Mouse (Mus musculus) spleen, adult 2 months (tissue): ENCODE measurements around the gene Hnrnpul1. TPM values are rescaled to one million over a fixed set of nuclear protein-coding genes. Genes with fewer than 3 reads are reported as not detected.

Experiments used
- DNase-seq, 2 experiments: peaks; one replicate each; pipeline versions ENCODE4 v3.0.0 to v3.0.0-alpha.2; 2012 to 2021; ENCODE audit warnings: low spot score in 2 of 2, low read depth in 1 of 2
- H3K27ac ChIP-seq: fragments of 200-500 bp; 2 replicates; pipeline ENCODE4 v1.5.1; 2012; ENCODE audit warnings: low read length, inconsistent platforms; ENCODE audit not compliant: insufficient read depth
- H3K27me3 ChIP-seq: fragments of 200-500 bp; 2 replicates; pipeline ENCODE4 v1.6.1; 2012; ENCODE audit warnings: mild to moderate bottlenecking, moderate library complexity, low read length, inconsistent platforms; ENCODE audit not compliant: control insufficient read depth, insufficient read depth
- H3K36me3 ChIP-seq: fragments of 200-500 bp; 2 replicates; pipeline ENCODE4 v1.6.1; 2012; ENCODE audit warnings: mild to moderate bottlenecking, low read length, inconsistent platforms; ENCODE audit not compliant: control insufficient read depth, insufficient read depth
- H3K4me1 ChIP-seq: fragments of 200-500 bp; 2 replicates; pipeline ENCODE4 v1.6.1; 2011; ENCODE audit warnings: inconsistent platforms; ENCODE audit not compliant: control insufficient read depth, insufficient read depth, insufficient read length
- H3K4me3 ChIP-seq: fragments of 200-500 bp; 2 replicates; pipeline ENCODE4 v1.5.1; 2011; ENCODE audit warnings: mild to moderate bottlenecking, inconsistent platforms; ENCODE audit not compliant: insufficient read depth, insufficient read length; ENCODE audit errors: extremely low read depth
- CTCF ChIP-seq: fragments of 200-500 bp; IDR thresholded peaks from 2 replicates; pipeline ENCODE4 v1.5.1; 2011; ENCODE audit warnings: mild to moderate bottlenecking, inconsistent platforms; ENCODE audit not compliant: insufficient read depth, insufficient read length, insufficient replicate concordance; ENCODE audit errors: extremely low read depth
- POLR2A ChIP-seq: fragments of 200-500 bp; IDR thresholded peaks from 2 replicates; pipeline ENCODE4 v1.6.1; 2011; ENCODE audit warnings: low read depth, low read length, inconsistent platforms
- WGBS: fragments of 180-500 bp; shearing (Covaris S2); methylation state at CpG from one replicate; pipeline ENCODE4 v1.1.7; 2018; 5-methylcytosine and 5-hydroxymethylcytosine counted together
- polyA plus RNA-seq: library from polyadenylated mRNA; depleted of rRNA; stranded (reverse); fragments of >200 nt; gene quantifications from 2 replicates; pipeline ENCODE4 v1.2.3, GENCODE M21; 2012

The Hnrnpul1 gene
- polyA plus RNA-seq, 1 experiment, result 49.6 TPM

DNA sequence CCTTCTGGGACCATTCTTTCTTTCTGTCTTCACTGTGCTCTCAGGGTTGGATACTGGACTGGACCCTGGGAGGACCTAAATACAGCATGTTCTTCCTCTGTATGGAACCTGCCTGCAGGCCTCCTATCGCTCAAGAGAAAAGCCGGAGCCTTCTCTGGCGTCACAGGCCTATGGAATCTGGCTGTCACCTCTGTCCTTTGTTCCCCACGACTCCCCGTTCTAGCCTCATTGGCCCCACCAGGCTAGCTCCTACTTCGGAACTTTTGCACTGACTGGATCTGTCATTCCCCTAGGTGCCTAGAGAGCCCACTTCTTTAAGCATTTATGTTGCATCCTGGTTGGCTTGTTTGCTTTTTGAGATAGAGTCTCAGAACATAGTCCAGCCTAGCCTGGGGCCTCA, 69.9 kb downstream of the Hnrnpul1 start:
- TF ChIP-seq CTCF (no peak), POLR2A (no peak)
- DNase-seq, result no peak
- Histone ChIP-seq H3K36me3 (no peaks in the 10 kb centered on the region), H3K4me1 (peaks cover 46% of the 10 kb centered on the region), H3K4me3 (no peak overlapping the region), H3K27me3 (no peaks in the 10 kb centered on the region), H3K27ac (peak overlapping the region; percentile 93)
- WGBS, result 93% methylated on average over 6 of the region's 6 CpGs

DNA sequence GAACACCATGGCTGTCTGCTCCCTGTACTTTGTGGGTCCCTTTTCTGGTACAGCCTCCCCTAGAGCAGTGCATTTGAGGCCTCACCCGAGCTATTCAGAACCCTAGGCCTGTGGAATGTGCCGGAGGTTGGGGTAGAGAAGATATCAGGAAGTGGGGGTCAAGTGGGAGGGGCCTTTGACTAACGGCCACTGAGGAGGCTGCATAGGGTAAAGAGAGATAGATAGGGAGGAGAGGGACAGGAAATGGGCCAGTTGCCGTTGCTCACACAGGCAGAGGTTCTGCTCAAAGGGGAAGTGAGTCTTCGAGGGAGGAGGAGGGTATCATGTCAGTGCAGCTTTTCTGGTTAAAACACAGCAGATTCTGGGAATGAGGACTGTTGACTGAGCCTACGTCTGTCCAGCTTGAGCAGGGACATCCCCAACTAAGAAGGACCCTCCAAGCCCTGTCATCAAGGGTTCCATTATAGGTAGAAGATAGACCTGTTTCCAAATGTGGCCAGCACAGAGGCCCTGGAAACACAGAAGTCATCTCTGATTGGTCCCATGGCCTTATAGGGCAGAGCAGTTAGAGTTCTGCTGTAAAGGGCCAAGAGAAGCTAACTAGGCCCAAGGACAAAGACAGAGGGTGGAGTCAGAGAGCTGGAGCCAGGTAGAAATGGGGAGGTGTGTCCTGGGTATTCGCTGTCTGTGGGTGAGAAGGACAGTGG, 70.9 kb downstream of the Hnrnpul1 start:
- peak; percentile 61 to 83 for DNase-seq
- TF ChIP-seq CTCF (no peak), POLR2A (peak; percentile 91)
- Histone ChIP-seq H3K4me3 (no peak overlapping the region), H3K36me3 (no peaks in the 10 kb centered on the region), H3K27ac (peak overlapping the region; percentile 93), H3K4me1 (peaks cover 43% of the 10 kb centered on the region), H3K27me3 (no peaks in the 10 kb centered on the region)
- 6% methylated on average over 7 of the region's 7 CpGs for WGBS

DNA sequence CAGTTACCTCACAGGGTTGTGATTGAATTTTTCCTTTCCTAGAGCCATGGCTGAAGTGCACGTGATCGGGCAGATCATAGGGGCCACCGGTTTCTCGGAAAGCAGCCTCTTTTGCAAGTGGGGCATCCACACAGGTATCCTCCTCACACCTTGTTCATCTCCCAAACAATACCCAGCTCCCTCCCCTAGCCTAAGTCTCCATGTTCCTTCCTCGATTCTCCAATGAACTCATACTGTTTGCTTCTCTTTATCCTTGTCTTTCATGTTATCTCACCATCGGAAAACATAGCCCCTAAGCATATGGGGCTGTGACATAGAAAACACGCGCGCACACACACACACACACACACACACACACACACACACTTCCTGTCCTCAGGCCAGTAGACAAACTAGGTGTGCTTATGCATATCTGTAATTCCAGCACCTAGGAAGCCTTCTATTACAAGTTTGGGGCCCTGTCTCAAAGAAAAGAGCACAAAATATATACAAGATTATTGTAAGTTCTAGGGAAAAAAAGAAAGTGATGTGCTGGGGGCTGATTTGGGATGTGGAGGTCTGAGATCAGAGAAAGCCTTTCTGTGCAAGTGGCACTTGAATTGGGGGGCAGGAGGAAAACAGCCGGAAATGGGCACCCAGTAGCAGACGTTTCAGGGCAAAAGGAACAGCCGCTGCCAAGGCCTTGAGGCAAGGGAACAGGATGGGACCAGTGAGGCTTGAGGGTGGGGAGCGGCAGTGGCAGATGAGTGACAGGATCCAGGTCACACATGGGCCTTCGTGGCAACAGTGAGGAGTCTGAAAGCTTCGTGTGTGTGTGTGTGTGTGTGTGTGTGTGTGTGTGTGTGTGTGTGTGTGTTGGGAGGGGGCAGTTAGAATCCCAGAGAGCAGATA, 73.0 kb downstream of the Hnrnpul1 start:
- Histone ChIP-seq H3K36me3 (no peaks in the 10 kb centered on the region), H3K4me1 (peaks cover 43% of the 10 kb centered on the region), H3K4me3 (peak overlapping the region; percentile 37; the same call in 1 of the 2 replicates), H3K27me3 (no peaks in the 10 kb centered on the region), H3K27ac (peak overlapping the region; percentile 99)
- DNase-seq, result peak in 1 of 2 experiments; percentile 37
- WGBS, result 6% methylated on average over 15 of the region's 15 CpGs
- TF ChIP-seq POLR2A (no peak), CTCF (no peak)

DNA sequence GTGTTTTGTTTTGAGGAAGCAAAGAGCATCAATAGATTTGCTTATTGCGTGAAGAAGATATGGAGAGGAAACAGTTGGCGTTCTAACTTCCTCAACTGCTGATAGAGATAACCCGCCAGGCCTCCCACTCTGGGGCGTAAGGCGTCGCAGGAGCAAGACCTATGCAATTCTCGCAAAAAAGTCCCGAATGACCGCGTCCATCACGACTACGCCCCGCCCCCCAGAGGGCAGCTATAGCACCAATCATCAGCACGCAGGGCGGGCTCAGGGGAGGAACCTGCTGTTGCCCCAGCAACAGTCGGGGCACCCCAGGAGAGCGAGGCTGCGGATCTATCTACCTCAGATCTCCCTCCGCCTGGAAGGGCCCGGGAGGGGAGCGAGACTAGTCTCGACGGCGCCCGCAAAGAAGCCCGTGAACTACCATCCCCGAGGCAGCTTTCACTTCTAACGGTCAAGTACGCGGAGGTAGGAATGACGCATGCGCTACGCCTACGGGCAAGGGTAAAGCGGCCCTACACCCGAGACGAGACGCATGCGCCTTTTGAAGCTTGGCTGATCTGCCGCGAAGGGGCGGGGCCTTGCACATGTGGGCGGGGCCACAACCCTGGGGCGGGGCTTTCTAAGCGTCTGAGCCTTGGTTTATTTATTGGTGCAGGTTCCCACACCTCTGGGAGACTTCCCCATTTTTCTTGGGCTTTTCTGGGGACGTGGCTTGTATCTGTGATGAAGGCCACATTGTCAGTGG, 73.9 kb downstream of the Hnrnpul1 start, which contains the start of gene B9d2:
TSS of gene B9d2 (plus strand) at position 267 of the 745 bp plus-strand sequence.
- no peak; the same call in none of the 2 replicates for TF ChIP-seq POLR2A
- no peak for TF ChIP-seq CTCF

DNA sequence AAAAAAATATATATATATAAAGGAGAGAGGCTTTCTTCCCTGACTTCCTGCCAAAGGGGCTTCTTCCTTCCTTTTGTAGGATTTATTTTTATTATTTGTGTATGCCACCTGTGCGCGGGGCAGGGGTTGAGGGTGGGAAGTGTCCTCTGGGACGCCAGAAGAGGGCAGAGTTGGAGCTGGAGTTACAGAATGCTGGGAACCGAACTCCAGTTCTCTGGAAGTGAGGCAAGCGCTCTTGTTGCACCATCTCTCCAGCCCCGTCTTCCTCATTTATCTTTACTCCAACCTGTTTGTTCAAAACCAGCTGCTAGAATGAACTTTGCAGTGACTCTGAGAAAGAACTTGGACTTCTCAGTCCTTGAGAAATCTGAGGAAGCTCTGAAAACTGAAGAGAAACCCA, 74.6 kb downstream of the Hnrnpul1 start:
- peak overlapping the region; percentile 40 for H3K4me3 ChIP-seq
- H3K27me3 ChIP-seq, result peaks cover 1% of the 10 kb centered on the region; the same call in 1 of the 2 replicates
- 5% methylated on average over 6 of the region's 6 CpGs for WGBS
- no peak for DNase-seq
- peak overlapping the region; percentile 99 for H3K27ac ChIP-seq
- peaks cover 35% of the 10 kb centered on the region for H3K4me1 ChIP-seq
- TF ChIP-seq POLR2A, result no peak
- H3K36me3 ChIP-seq, result no peaks in the 10 kb centered on the region

More for the DNA sequence above, 73.9 kb downstream of the Hnrnpul1 start, which contains the start of gene B9d2:
- WGBS, result under 1% methylated on average over 46 of the region's 46 CpGs
- DNase-seq, result peak; percentile 95 to 99
- peaks cover 35% of the 10 kb centered on the region for H3K4me1 ChIP-seq
- no peaks in the 10 kb centered on the region for H3K27me3 ChIP-seq
- peak within 1 kb of the TSS; percentile 80 for H3K4me3 ChIP-seq
- peak within 1 kb of the TSS; percentile 99 for H3K27ac ChIP-seq
- H3K36me3 ChIP-seq, result no peaks in the 10 kb centered on the region

DNA sequence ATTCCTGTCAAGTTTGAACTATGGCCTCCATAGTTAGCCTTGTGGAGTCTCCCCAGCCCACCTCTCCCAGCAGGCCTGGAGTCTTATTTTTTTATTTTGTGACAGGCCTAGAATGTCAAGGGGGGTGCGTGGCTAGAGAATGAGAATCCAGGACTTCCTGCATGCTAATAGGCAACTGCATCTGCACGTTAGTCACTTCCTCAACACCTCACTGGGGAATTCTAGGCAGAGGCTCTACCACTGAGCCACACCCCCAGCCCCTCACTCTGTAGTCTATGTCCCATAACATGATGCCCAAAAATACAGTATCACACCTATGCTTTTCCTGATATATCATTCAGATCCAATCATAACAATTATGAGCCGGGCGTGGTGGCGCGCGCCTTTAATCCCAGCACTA, 77.5 kb downstream of the Hnrnpul1 start:
- peaks cover 15% of the 10 kb centered on the region for H3K4me1 ChIP-seq
- WGBS, result 87% methylated on average over 7 of the region's 7 CpGs

More for the DNA sequence above, 77.5 kb downstream of the Hnrnpul1 start:
- no peak overlapping the region for H3K4me3 ChIP-seq
- H3K27me3 ChIP-seq, result peaks cover 2% of the 10 kb centered on the region; the same call in 1 of the 2 replicates
- DNase-seq, result no peak
- TF ChIP-seq POLR2A, result no peak
- no peak for TF ChIP-seq CTCF
- H3K27ac ChIP-seq, result no peak overlapping the region
- no peaks in the 10 kb centered on the region for H3K36me3 ChIP-seq
